Comparison of ENCODE assay signal across 7 mouse cellular contexts in genomic region chr10:67285176-67285814, GRCm38 (mm10). TPM values are rescaled to one million over a fixed set of nuclear protein-coding genes. Genes with fewer than 3 reads are reported as not detected.
A peak's percentile ranks its signal among the peaks of the same experiment; 100 is the strongest.
DNase-seq lines count a peak whose midpoint lies in the region; ATAC-seq and TF ChIP-seq lines count a peak whose summit lies in the region.

Nrbf2 (minus strand) TSS chr10:67285305.

- peak within 1 kb of the TSS; percentile 83 for H3K4me3 ChIP-seq in intestine, postnatal 0 days (ENCODE audit: low read depth, low read length)
- H3K4me3 ChIP-seq in midbrain, embryonic 12.5 days: peak within 1 kb of the TSS; percentile 90
- peak within 1 kb of the TSS; percentile 77 for H3K4me3 ChIP-seq in small intestine, adult 2 months (ENCODE audit: low read depth, low read length)

- no peak; the same call in 1 of the 2 replicates for TF ChIP-seq CTCF in intestine, postnatal 0 days (IDR thresholded peaks at IDR 0.05; ENCODE audit: low read depth)
- TF ChIP-seq CTCF in small intestine, adult 2 months (IDR thresholded peaks at IDR 0.05; ENCODE audit: extremely low read depth, insufficient read length, insufficient replicate concordance, low read depth, low read length): no peak

- H3K36me3 ChIP-seq in intestine, postnatal 0 days (ENCODE audit: control insufficient read depth, insufficient read depth): no peaks in the 10 kb centered on the region
- no peaks in the 10 kb centered on the region for H3K36me3 ChIP-seq in midbrain, embryonic 12.5 days
- H3K36me3 ChIP-seq in small intestine, adult 2 months (ENCODE audit: control insufficient read depth, insufficient read depth, low read length): no peaks in the 10 kb centered on the region

- intact Hi-C loops in left cerebral cortex, postnatal 4 days (cut with DNase I): no loop called here

- H3K4me1 ChIP-seq in intestine, postnatal 0 days (replicated peaks; ENCODE audit: control insufficient read depth, insufficient read depth, low read length): peaks cover 3% of the 10 kb centered on the region; the same call in 1 of the 2 replicates
- peaks cover 20% of the 10 kb centered on the region for H3K4me1 ChIP-seq in midbrain, embryonic 12.5 days
- peaks cover 13% of the 10 kb centered on the region for H3K4me1 ChIP-seq in small intestine, adult 2 months (ENCODE audit: control insufficient read depth, insufficient read depth, insufficient read length, low read length)

- ATAC-seq in intestine, postnatal 0 days: peak; percentile 97
- peak; percentile 94 for ATAC-seq in midbrain, embryonic 12.5 days (ENCODE audit: low FRiP score, low read depth)

- WGBS in intestine, postnatal 0 days: 2% methylated on average over 43 of the region's 52 CpGs
- WGBS in midbrain, embryonic 12.5 days: 3% methylated on average over 48 of the region's 52 CpGs
- 1% methylated on average over 52 of the region's 52 CpGs for WGBS in small intestine, adult 2 months

- peak within 1 kb of the TSS; percentile 90 for H3K9ac ChIP-seq in intestine, postnatal 0 days (ENCODE audit: low read depth, low read length)
- peak within 1 kb of the TSS; percentile 94 for H3K9ac ChIP-seq in midbrain, embryonic 12.5 days (replicated peaks)

- peak within 1 kb of the TSS; percentile 87 for H3K27ac ChIP-seq in intestine, postnatal 0 days (ENCODE audit: low read depth, low read length)
- peak within 1 kb of the TSS; percentile 61 for H3K27ac ChIP-seq in midbrain, embryonic 12.5 days (replicated peaks)
- H3K27ac ChIP-seq in small intestine, adult 2 months (ENCODE audit: insufficient read depth, low read depth, low read length): peak within 1 kb of the TSS; percentile 66

- no peaks in the 10 kb centered on the region for H3K9me3 ChIP-seq in intestine, postnatal 0 days (ENCODE audit: control insufficient read depth)
- no peaks in the 10 kb centered on the region for H3K9me3 ChIP-seq in midbrain, embryonic 12.5 days

- peak; percentile 85 for DNase-seq in adrenal gland, adult 8-10 months
- DNase-seq in embryo, embryonic 9.5 days (ENCODE audit: extremely low spot score): peak; percentile 91
- DNase-seq in gonadal fat pad, adult 2 months (ENCODE audit: low read depth): no peak
- DNase-seq in left cerebral cortex, postnatal 4 days: peak; percentile 84

- H3K4me2 ChIP-seq in intestine, postnatal 0 days (replicated peaks; ENCODE audit: low read depth): peak within 1 kb of the TSS; percentile 86
- H3K4me2 ChIP-seq in midbrain, embryonic 12.5 days (replicated peaks): peak within 1 kb of the TSS; percentile 90

- H3K27me3 ChIP-seq in intestine, postnatal 0 days (replicated peaks; ENCODE audit: control insufficient read depth, insufficient read depth, low read length): no peaks in the 10 kb centered on the region
- no peaks in the 10 kb centered on the region for H3K27me3 ChIP-seq in midbrain, embryonic 12.5 days
- no peaks in the 10 kb centered on the region for H3K27me3 ChIP-seq in small intestine, adult 2 months (ENCODE audit: control insufficient read depth, insufficient read depth, low read length)

- TF ChIP-seq POLR2A in small intestine, adult 2 months (IDR thresholded peaks at IDR 0.05; ENCODE audit: low read depth, low read length): no peak

RNA-seq across cellular contexts. Expression of gene Nrbf2, which starts in this region (rescaled TPM):
- total RNA-seq in adrenal gland, adult 8-10 months (2022): 10 to 100 TPM; 12.8 to 17.6 (median 15.5) TPM
- 13.3 and 14.0 TPM in 2 replicates for polyA plus RNA-seq in gonadal fat pad, adult 2 months (2012; rRNA removed)
- polyA plus RNA-seq in intestine, postnatal 0 days (2015; fragmentation: Nextera tagmentation; extraction: Ambion mirVana): 31.7 and 33.0 TPM in 2 replicates
- total RNA-seq in left cerebral cortex, postnatal 4 days (2021): 10 to 100 TPM; 14.4 to 16.1 TPM
- 43.5 and 43.8 TPM in 2 replicates for polyA plus RNA-seq in midbrain, embryonic 12.5 days (2016; fragmentation: Nextera tagmentation; extraction: Ambion mirVana)
- 5.0 and 9.0 TPM in 2 replicates for polyA plus RNA-seq in small intestine, adult 2 months (2012; rRNA removed)
